Mouse (Mus musculus) embryonic facial prominence, embryonic 15.5 days (tissue): ENCODE results near the gene Gabarap. TPM values are rescaled to one million over a fixed set of nuclear protein-coding genes. Genes with fewer than 3 reads are reported as not detected.
"Not testable (repeated sequence)": the region's sequence is repeated elsewhere in the genome, so short reads cannot be mapped to it uniquely, and the experiment has no call there.

Experiments
- ATAC-seq: fragments of 200-750 bp; cut with Nextera tagmentation; 2 replicates; pipeline ENCODE4 v1.8.0; 2017; ENCODE audit warnings: low read depth, moderate TSS enrichment; ENCODE audit not compliant: insufficient number of reproducible peaks, low FRiP score, low TSS enrichment
- H3K27ac ChIP-seq: fragments of 300-500 bp; sonication (generic); replicated peaks from 2 replicates; pipeline ENCODE4 v1.5.1; 2015; ENCODE audit warnings: mild to moderate bottlenecking, inconsistent platforms
- H3K27me3 ChIP-seq: fragments of 300-500 bp; sonication (generic); 2 replicates; pipeline ENCODE4 v1.6.1; 2015; ENCODE audit warnings: inconsistent platforms
- H3K36me3 ChIP-seq: fragments of 300-500 bp; sonication (generic); 2 replicates; pipeline ENCODE4 v1.6.1; 2015; ENCODE audit warnings: mild to moderate bottlenecking, inconsistent platforms
- H3K4me1 ChIP-seq: fragments of 300-500 bp; sonication (generic); 2 replicates; pipeline ENCODE4 v1.6.1; 2015; ENCODE audit warnings: inconsistent platforms
- H3K4me2 ChIP-seq: fragments of 300-500 bp; sonication (generic); replicated peaks from 2 replicates; pipeline ENCODE4 v1.6.1; 2015; ENCODE audit warnings: mild to moderate bottlenecking, inconsistent platforms
- H3K4me3 ChIP-seq: fragments of 300-500 bp; sonication (generic); replicated peaks from 2 replicates; pipeline ENCODE4 v1.5.1; 2015; ENCODE audit warnings: mild to moderate bottlenecking, inconsistent platforms
- H3K9ac ChIP-seq: fragments of 300-500 bp; sonication (generic); 2 replicates; pipeline ENCODE4 v1.6.1; 2015; ENCODE audit warnings: inconsistent platforms
- H3K9me3 ChIP-seq: fragments of 300-500 bp; sonication (generic); replicated peaks from 2 replicates; pipeline ENCODE4 v1.6.1; 2016; ENCODE audit warnings: inconsistent platforms
- WGBS: fragments of 180-500 bp; shearing (Covaris S2); methylation state at CpG from one replicate; pipeline ENCODE4 v1.1.7; 2015; 5-methylcytosine and 5-hydroxymethylcytosine counted together
- polyA plus RNA-seq: library from polyadenylated mRNA; unstranded; fragments of >200 nt; fragmentation: Nextera tagmentation; extraction: Ambion mirVana; gene quantifications from 2 replicates; pipeline ENCODE4 v1.2.1, GENCODE M21; 2015

Gabarap gene
- polyA plus RNA-seq, 1 experiment from 2014 or later = 559 TPM

DNA sequence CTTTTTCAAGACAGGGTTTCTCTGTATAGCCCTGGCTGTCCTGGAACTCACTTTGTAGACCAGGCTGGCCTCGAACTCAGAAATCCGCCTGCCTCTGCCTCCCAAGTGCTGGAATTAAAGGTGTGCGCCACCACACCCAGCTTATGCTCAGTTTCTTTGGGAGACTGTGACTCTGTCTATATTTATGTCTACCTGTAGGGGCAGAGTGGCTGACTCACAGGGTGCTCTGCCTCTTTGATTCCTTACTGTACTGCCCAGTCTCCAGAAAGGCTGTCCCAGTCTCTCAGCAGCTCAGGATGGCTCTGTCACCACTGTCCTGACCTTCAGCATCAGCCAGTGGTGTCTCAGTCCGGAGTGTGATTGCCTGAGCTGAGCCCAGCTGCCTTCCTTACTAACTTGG, 35.3 kb upstream of the Gabarap start:
- H3K4me3 ChIP-seq, H3K27ac ChIP-seq, H3K36me3 ChIP-seq, H3K4me2 ChIP-seq, H3K9me3 ChIP-seq, H3K9ac ChIP-seq, H3K4me1 ChIP-seq, ATAC-seq, H3K27me3 ChIP-seq: not testable (repeated sequence)
- WGBS = 74% methylated on average over 4 of the region's 4 CpGs

DNA sequence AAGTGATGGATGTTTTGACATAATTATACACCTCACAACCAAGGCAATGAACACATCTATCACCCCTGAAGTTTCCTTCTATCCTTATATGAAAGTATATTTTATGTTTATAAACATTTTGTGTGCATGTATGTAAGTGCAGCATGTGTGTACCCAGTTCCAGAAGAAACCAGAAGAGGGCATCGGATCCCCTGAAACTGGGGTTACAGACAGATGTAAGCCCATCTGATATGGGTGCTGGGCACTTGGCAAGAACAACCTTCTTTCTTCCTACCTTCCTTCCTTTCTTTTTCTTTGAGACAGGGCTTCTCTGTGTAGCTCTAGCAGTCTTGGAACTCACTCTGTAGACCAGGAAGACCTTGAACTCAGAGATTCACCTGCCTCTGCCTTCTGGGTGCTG, 34.7 kb upstream of the Gabarap start:
- Histone ChIP-seq H3K4me2 (no peak overlapping the region), H3K9ac (no peak overlapping the region), H3K27me3 (peaks cover 10% of the 10 kb centered on the region), H3K36me3 (no peaks in the 10 kb centered on the region), H3K9me3 (no peaks in the 10 kb centered on the region), H3K4me3 (no peak overlapping the region), H3K27ac (no peak overlapping the region), H3K4me1 (no peaks in the 10 kb centered on the region)
- no peak for ATAC-seq
- WGBS = 76% methylated on average over 1 of the region's 1 CpGs

GRCm38 (mm10) chr11:69960616-69961015, 30.3 kb upstream of the Gabarap start:
- peaks cover 46% of the 10 kb centered on the region for H3K27me3 ChIP-seq
- no peaks in the 10 kb centered on the region for H3K9me3 ChIP-seq
- H3K4me3 ChIP-seq = no peak overlapping the region
- peaks cover 8% of the 10 kb centered on the region for H3K4me1 ChIP-seq
- H3K27ac ChIP-seq = no peak overlapping the region
- H3K36me3 ChIP-seq = no peaks in the 10 kb centered on the region
- no peak overlapping the region for H3K9ac ChIP-seq
- no peak overlapping the region for H3K4me2 ChIP-seq
- 29% methylated on average over 5 of the region's 5 CpGs for WGBS
- ATAC-seq = no peak

- H3K4me3 ChIP-seq = no peak overlapping the region
- no peak overlapping the region for H3K27ac ChIP-seq
- ATAC-seq = no peak
- no peaks in the 10 kb centered on the region for H3K36me3 ChIP-seq
- 30% methylated on average over 5 of the region's 5 CpGs for WGBS
- no peak overlapping the region for H3K4me2 ChIP-seq
- H3K9me3 ChIP-seq = no peaks in the 10 kb centered on the region
- peaks cover 59% of the 10 kb centered on the region for H3K27me3 ChIP-seq
- peaks cover 20% of the 10 kb centered on the region for H3K4me1 ChIP-seq
- H3K9ac ChIP-seq = no peak overlapping the region
Measured at GRCm38 (mm10) chr11:69961841-69962240, 29.1 kb upstream of the Gabarap start.

DNA sequence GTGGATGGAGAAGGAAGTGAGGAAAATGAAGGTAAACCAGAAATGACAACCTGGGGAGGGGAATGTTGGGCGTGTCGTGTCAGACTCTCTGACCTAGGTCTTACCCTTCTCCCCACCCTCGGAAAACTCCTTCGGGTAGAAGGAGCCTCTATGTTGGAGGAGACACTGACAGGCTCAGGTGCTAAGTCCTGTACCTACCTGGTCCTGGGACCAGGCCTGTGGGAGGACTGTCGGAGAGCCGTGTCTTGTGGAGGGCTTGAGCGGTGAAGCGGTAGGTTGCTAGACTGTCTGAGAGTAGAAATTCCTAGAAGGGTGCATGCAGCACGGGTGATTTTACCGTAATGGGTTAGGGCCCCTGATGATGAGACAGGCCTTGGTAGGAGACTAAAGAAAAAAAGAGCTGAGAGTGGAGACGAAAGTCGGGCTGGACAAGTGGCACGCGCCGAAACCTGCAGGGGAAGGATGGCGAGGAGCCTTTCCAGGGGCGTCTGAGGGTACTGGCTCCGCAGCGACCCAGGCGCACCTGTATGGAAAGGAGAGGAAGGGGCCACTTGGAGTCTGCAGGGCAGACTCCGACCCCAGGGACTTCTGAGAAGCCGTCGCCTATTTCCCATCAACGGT, 26.2 kb upstream of the Gabarap start, which contains the start of gene Cldn7:
Cldn7 (plus strand) TSS at position 130 of the 621 bp plus-strand sequence.
- ATAC-seq = peak; percentile 20; the same call in 1 of the 2 replicates
- Histone ChIP-seq H3K4me2 (peak within 1 kb of the TSS; percentile 76), H3K4me1 (peaks cover 22% of the 10 kb centered on the region), H3K9ac (no peak within 1 kb of the TSS), H3K36me3 (peaks cover 23% of the 10 kb centered on the region), H3K27ac (peak within 1 kb of the TSS; percentile 22; the same call in 1 of the 2 replicates), H3K4me3 (peak within 1 kb of the TSS; percentile 43), H3K27me3 (peaks cover 66% of the 10 kb centered on the region), H3K9me3 (no peaks in the 10 kb centered on the region)
- WGBS = 9% methylated on average over 24 of the region's 24 CpGs

DNA sequence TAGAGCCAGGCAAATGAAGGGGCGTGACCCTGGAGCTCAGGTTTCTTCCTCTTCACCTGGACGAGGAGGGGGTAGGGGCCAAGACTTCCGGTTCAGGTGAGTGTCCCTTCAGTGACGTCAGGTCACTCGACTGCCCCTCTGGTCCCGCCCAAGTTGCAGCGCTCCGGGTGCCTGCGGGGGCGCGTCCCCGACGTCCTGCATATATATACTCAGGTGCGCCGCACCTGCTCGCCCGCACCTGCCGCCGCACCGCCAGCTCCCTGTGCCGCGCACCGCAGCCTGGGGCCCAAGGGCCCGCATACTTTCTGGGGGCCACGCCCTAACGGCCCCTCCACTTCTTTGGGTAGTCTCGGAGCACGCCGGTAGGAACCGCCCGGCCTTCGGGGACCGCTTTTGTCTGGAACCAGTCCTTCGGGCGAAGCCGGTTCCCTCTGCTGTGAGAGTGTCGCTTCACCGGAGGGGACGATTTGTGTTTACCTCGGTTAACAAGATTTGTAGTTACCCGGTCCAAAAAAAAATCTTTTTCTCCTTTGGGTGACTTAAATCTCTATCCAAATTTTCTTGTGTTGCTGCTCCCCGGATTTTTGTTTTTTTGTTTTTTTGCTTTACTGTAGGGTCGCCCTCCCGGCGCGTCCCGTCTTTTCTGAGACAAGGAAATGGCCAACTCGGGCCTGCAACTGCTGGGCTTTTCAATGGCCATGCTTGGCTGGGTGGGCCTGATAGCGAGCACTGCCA, 25.5 kb upstream of the Gabarap start:
- Histone ChIP-seq H3K4me1 (peaks cover 22% of the 10 kb centered on the region), H3K27me3 (peaks cover 66% of the 10 kb centered on the region), H3K27ac (no peak overlapping the region), H3K36me3 (peaks cover 30% of the 10 kb centered on the region), H3K4me3 (peak overlapping the region; percentile 43), H3K9ac (no peak overlapping the region), H3K9me3 (no peaks in the 10 kb centered on the region), H3K4me2 (peak overlapping the region; percentile 76)
- under 1% methylated on average over 49 of the region's 49 CpGs for WGBS
- ATAC-seq = peak; percentile 45

DNA sequence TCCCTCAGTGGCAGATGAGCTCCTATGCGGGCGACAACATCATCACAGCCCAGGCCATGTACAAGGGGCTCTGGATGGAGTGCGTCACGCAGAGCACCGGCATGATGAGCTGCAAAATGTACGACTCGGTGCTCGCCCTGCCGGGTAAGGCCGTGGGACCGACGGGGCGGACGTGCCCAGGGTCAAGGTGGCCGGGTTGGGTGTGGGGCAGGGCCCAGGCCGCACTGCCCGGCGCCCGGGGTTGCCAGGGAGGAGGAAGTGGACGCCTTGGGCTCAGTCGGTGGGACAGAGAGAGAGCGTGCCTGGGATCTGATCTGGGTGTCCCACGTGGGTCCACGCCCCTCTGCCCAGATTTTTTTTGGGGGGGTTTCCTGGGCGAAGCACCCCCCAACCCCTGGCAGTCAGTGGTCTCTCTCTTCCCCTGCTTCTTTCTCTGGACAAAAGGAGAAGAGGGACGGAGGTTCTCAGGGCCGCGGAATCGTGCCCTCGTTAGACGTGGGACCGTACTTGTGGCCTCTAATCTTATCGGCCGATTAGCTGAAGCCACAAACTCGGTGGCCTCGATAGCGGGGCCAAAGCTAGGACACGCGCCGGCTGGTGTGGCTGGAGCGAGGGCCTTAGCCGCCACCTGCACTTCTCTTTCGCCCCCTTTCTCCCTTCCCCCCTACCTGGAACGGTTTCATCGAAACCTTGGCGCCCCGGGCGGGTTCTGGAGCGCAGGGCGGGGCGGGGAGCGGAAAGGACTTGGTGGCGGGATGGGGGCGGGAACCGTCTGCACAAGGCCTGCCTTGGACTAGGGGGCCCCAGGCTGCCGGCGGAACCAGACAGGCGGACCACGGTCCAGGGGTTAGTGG, 24.7 kb upstream of the Gabarap start:
- Histone ChIP-seq H3K9me3 (no peaks in the 10 kb centered on the region), H3K4me1 (peaks cover 22% of the 10 kb centered on the region), H3K36me3 (peaks cover 33% of the 10 kb centered on the region), H3K27ac (no peak overlapping the region), H3K9ac (0 out of 2 replicates have a peak overlapping the region, but pooled peaks have one; percentile 15), H3K27me3 (peaks cover 61% of the 10 kb centered on the region), H3K4me3 (peak overlapping the region; percentile 43), H3K4me2 (peak overlapping the region; percentile 76)
- 1% methylated on average over 58 of the region's 59 CpGs for WGBS
- ATAC-seq = peak; percentile 65

DNA sequence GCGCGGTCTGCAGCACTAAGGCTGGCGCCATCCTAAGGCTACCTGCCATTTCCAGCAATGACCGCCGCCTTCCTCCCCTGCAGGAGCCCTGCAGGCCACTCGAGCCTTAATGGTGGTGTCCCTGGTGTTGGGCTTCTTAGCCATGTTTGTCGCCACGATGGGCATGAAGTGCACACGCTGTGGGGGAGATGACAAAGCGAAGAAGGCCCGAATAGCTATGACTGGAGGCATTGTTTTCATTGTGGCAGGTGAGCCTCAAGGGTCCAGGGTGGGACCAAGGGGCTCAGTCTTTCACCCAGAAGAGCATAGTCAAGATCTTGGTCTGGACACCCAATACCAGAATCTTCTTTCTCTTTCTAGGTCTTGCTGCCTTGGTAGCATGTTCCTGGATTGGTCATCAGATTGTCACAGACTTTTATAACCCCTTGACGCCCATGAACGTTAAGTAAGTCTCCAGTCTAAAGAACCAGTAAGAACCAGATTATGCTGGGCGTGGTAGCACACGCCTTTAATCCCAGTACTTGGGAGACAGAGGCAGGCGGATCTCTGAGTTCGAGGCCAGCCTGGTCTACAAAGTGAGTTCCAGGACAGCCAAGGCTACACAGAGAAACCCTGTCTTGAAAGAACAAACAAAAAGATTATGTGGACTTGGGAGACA, 24.0 kb upstream of the Gabarap start:
- 35% methylated on average over 17 of the region's 17 CpGs for WGBS
- H3K9ac ChIP-seq = 0 out of 2 replicates have a peak overlapping the region, but pooled peaks have one; percentile 15

DNA sequence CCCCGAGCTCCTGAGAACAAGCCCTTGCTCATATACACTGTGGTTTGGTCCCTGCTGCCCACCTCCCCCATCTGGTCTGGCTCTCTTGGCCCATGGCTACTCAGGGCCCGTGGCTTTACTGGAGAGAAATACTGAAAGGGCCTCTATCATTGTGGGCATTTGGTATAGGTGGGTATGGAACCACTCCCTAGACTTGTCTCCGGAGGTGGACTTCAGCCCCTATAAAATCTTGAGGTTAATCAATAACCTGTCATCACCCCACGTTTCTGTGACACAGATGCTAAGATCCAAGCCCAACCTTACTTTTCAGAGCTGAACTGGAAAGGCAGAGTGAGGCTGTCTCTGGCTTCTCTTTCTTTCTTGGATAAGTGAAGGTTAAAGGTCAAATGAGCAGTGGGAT, 22.1 kb upstream of the Gabarap start:
- Histone ChIP-seq H3K27me3 (peaks cover 43% of the 10 kb centered on the region), H3K4me1 (peaks cover 22% of the 10 kb centered on the region), H3K4me3 (no peak overlapping the region), H3K4me2 (no peak overlapping the region), H3K9me3 (no peaks in the 10 kb centered on the region), H3K9ac (no peak overlapping the region), H3K27ac (no peak overlapping the region), H3K36me3 (peaks cover 56% of the 10 kb centered on the region)
- no peak for ATAC-seq
- 84% methylated on average over 4 of the region's 4 CpGs for WGBS

More for the DNA sequence above, 24.0 kb upstream of the Gabarap start:
- peaks cover 40% of the 10 kb centered on the region for H3K36me3 ChIP-seq
- H3K4me1 ChIP-seq = peaks cover 22% of the 10 kb centered on the region
- H3K27me3 ChIP-seq = peaks cover 59% of the 10 kb centered on the region
- peak overlapping the region; percentile 76 for H3K4me2 ChIP-seq
- H3K9me3 ChIP-seq = no peaks in the 10 kb centered on the region
- ATAC-seq = no peak
- no peak overlapping the region for H3K27ac ChIP-seq
- H3K4me3 ChIP-seq = peak overlapping the region; percentile 43

DNA sequence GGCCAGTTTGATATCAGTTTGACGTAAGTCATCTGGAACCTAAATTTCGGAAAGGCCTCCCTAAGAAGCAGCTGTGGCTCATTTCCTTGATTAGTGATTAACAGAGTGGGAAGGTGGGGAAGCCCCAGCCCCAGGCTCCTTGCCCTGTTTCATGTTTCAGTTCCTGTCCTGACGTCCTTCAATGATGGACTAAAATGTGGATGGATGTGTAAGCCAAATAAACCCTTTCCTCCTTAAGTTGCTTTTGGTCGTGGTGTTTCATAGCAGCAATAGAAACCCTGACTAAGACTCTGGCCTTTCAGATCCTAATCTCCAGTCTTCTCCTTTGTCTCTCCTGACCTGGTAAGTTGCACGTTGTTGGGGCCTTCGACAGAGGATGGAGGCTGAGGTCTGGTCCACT, 20.7 kb upstream of the Gabarap start:
- peaks cover 28% of the 10 kb centered on the region for H3K27me3 ChIP-seq
- ATAC-seq = no peak
- no peak overlapping the region for H3K4me2 ChIP-seq
- H3K4me1 ChIP-seq = peaks cover 18% of the 10 kb centered on the region
- H3K9ac ChIP-seq = no peak overlapping the region
- H3K4me3 ChIP-seq = no peak overlapping the region
- H3K27ac ChIP-seq = no peak overlapping the region
- peaks cover 71% of the 10 kb centered on the region for H3K36me3 ChIP-seq
- H3K9me3 ChIP-seq = no peaks in the 10 kb centered on the region
- WGBS = 73% methylated on average over 6 of the region's 6 CpGs
